Mouse (Mus musculus) lung, postnatal 25 days (tissue): ENCODE measurements at regions not wholly inside any gene's neighbourhood (a gene's known extent, or its start where the extent isn't known, plus 50 kb on each side); places are given as distances from the start of the nearest gene placed in this dataset.

Experiments
- DNase-seq: peaks from one replicate; pipeline ENCODE4 v3.0.0; 2022; ENCODE audit warnings: low spot score

- DNase-seq = no peak
Observed at GRCm38 (mm10) chr3:39571444-39572237, 684.9 kb downstream of the Fat4 start.

- peak; percentile 16 for DNase-seq
Observed at GRCm38 (mm10) chr3:39575200-39575599, 688.5 kb downstream of the Fat4 start.

GRCm38 (mm10) chr3:39591312-39591711 lies 704.6 kb downstream of the Fat4 start:
- no peak for DNase-seq

GRCm38 (mm10) chr3:39592349-39593117 lies 705.8 kb downstream of the Fat4 start:
- DNase-seq = no peak

DNA sequence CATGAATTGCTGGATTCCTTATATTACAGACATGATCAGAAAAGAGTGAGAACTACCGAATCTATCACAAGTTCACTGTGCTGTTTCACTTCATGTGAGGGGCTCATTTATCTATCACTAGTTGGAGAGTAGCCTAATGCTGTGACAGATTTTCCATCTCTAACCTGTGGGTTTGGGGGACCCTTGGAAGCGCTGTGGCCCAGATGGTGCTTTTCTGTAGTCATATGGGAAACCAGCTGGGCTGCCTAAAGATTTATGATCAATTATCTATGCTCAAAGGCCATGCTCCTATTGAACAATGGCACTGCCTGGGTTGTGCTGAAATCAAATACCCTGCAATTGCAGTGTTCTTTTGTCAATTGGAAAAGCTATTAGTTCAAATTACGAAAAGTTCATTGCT lies 723.2 kb downstream of the Fat4 start:
- DNase-seq = no peak

DNA sequence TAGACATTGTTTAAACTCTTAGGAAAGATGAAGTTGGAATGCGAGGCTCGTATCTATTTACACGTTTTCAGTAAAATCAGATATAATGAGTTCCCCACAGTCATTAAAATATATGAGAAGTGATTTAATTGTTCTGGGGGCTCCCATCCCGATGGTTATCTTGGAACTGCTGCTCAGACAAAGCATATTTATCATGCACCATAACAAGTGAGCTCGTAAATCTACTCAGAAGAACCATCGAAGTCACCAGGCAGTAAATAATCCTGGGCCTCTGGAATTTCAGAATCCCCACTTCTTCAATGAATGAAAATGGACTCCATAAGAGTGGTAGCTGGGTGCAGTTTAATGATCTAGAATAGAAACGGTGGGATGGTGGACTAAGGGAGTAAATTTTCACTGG lies 725.7 kb downstream of the Fat4 start:
- no peak for DNase-seq

GRCm38 (mm10) chr3:39637924-39638323 lies 751.2 kb downstream of the Fat4 start:
- DNase-seq = no peak

DNA sequence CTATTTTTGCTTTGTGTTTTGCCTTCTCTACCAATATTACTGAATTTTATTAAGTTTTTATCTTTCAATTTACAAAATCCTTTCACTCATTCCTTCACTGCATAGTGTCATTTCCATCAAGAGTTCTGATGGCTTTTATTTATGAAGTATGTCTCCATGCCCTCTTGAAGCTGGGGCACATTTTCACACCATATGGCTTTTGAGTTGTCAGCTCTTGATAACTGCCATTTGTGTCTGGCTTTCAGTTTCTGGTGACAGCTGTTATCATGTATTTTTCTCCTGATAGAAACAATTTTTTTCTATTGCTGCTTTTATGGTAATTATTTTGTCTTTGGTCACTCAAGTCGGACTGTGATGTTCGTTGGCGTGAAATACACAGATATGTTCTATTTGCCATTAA lies 756.5 kb downstream of the Fat4 start:
- DNase-seq = no peak

GRCm38 (mm10) chr3:39666817-39667216 lies 780.1 kb downstream of the Fat4 start:
- no peak for DNase-seq

GRCm38 (mm10) chr3:39669145-39669544 lies 782.4 kb downstream of the Fat4 start:
- DNase-seq = no peak

DNA sequence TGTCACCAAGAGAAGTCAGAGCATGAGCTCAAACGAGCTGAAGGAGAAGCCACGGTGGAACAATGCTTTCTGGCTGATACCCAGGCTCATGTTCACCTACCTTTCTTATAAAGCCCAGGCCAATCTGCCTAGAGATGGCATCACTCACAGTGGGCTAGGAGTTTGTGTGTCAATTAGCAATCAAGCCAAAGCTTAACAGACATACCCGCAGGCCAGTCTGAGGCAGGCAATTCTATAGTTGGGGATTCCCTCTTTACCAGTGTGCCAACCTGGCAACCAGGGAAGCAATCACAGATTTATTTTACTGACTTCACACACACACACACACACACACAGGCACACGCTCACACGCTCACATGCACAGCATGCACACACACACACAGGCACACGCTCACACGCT lies 787.3 kb downstream of the Fat4 start:
- no peak for DNase-seq

DNA sequence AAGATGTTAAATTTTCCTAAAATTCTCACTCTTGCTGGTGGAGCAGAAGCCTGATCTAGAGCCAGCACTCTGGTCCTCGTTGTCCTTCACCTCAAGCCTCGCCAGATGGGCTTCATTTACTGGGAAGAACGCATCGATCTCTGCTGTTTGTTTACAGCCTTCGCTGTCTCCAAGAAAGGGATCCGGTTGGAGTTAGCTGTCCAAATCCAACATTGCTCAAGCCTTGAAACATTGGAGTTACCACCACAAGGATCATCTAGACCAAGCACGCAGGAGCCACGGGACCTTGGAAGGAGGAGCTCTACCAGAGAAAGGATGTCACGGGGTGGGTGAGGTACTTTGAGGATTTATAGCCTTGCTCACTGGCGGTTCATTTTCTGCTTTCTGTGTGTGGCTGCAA lies 788.2 kb downstream of the Fat4 start:
- DNase-seq = peak; percentile 23

DNA sequence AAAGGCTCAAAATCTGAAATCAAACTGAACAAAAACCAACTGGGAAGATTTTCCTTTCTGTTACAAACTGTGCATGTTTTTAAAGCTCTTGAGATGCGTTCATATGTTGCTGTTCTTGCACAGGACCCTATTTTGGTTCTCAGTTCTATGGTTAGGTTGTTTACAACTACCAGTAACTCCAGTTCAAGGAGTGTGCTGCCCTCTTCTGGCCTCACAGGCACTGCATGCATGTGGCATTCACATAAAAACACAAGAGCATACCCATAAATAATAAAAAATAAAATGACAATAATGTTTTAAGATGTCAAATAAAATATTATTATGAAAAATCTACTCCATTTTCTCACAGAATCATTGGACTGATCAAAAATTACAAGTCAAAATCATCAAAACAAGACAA lies 818.9 kb downstream of the Fat4 start:
- no peak for DNase-seq

DNA sequence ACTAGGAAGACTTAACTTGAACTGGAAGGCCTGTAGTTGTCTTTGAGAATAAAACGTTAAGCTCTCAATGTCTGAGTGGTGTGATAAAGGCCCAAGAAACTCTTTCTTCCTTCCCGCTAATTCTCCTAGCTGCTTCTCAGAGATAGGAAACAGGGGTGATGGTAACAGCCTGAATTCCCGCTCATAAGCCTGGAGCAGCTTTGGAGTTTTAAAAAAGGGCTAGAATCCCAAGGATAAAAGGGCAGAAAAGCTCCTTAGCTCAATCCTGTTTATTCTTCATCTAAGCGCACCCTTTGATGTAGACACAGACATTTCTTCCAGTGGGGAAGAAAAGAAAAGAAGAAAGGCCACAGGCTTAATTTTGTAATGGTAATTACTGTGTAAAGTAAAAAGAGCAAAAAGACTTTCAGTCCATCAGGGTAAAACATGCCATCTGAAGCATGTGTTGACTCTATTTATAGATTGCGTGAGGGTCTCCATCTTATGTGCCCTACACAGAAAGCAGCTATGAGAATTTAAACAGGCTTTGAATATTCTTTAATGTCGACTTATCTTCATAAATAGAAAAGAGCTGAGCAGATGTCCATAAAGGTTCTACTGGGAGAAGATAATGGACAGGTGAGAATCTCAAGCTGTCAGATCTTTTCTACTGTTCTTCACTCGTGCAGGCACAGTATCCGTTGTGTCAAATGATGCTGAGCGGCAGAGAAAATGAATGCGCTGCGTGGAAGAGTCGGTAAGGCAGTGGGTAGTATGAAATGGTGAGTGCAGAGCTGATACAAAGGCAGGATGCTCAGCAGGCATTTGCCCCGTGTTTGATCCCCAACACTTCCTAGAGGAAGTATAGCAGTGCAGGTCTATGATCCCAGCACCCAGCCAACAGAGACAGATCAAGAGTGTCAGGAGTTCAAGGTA lies 818.0 kb upstream of the Intu start:
- no peak for DNase-seq

GRCm38 (mm10) chr3:39714056-39714592 lies 817.0 kb upstream of the Intu start:
- DNase-seq = no peak

DNA sequence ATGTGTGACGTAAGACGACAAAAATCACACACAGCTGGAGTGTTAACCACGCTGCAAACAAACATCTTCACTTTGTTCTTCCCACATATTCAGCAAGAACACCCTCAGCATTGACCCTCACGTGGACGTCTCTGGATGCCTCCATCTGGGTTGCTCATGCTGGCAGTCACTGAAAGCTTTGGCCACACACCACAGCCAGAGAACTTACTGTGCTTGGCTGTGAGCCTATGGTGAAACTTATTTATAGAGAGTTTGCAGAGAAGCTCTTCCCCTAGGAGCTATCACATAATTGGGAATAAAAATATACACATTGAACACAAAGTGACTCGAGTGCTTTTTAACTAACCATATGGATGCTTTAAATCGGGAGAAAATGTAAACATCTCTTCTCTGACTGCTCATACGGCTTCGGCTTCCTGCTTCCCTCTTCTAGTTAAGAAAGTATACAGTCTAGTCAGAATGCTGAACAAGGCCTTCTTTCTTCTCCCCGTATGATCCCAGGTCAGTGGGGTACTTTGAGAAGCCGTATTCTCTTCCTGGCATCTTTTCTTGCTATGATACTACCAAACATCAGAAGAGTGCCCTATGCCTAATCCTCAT lies 812.0 kb upstream of the Intu start:
- peak; percentile 45 for DNase-seq

DNA sequence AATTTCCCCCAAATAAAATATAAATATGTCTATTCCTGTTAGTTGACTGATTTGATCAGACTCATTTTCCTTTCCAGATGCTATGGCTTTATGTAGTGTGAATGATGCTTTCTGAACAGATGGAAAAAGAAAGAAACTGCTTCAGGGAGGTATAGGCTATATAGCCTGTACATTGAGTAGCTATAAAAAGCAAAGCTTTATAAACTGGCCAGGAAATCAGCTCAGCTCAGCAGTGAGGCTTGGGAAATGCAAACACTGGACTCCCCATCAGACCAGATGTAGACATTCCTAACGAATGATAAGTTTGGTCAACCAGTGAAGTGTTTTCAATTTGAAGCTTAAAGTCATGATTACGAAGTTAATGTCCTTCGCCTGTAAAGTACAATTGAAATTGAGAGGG lies 805.3 kb upstream of the Intu start:
- DNase-seq = no peak

- no peak for DNase-seq
Observed at GRCm38 (mm10) chr3:39736639-39737038, 794.4 kb upstream of the Intu start.

DNA sequence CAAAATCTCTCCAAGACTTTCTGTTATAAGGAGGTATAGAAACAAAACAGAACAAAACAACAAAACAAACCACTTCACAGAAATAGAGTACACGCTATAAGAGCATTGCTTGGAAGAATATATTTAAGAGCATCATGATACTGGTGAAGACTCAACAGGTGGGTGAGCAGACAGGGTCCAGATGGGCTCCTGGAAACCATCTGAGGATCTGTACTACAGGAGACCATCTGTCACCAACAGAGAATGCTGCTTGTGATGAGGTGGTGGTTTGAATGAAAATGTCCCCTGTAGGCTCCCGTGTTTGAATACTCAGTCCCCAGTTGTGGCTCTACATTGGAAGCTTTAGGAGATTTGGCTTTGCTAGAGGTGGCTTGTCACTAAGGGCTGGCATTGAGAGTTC lies 785.1 kb upstream of the Intu start:
- no peak for DNase-seq

DNA sequence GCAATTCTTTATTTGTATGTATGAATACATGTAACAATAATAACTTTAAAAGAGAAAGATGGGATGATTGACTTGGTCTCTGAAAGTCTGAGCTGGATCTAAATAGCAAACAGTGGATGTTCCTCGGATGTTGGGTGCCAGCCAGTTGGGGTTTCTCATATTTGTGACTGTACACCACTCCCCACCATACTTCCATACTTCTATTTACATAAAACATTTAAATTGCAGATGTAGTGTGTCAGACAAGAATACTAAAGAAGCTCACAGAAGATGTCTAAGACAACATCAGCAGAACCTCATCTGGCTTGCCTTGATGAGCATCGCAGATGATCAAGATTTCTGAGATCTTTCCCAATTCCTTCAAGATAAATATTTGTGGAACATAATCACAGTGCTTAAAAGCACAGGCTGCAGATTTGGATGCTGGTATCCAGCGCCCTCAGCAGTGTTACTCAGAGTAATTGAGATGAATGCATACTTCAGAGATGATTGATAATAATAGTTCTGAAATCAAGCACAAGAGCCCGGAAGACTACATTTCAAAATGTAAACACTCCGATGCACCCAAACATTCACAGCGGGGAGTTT lies 762.0 kb upstream of the Intu start:
- DNase-seq = no peak

DNA sequence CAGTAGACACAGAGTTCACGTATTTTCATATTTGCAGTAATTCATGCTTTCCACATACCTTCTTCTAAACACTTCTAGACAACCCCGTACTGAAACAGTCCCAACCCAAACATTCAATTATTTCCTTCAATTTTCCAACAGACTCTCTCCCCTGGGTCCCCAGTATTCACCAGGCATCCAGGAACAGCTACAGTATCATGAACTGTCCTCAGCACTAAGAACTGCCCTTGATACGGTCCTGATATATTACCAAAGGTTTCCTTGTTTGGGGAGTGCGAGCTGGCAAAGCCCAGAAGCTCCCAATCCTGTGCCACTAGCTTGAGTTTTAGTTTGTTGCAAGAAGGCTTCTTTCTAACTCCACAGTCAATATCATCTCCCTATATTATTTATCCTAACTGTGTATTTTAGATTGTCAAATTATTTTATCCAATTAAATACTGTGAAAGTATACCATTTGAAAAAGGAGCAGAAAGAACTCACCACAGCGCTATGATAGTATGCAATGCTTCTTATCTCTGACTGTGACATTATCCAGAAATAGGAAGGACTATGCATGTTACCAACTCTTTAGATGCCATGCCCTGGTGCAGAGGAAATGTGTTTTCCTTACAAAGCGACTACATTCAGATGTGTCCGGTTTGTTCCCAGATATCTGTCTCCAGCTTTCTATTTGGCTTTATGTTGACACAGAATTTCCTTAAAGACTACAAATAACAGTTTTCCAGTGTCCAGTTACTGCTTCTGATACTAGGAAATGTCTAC lies 754.6 kb upstream of the Intu start:
- DNase-seq = no peak
